Mouse (Mus musculus) MEL (cell line): ENCODE data around the gene Cops6. TPM values are rescaled to one million over a fixed set of nuclear protein-coding genes. Genes with fewer than 3 reads are reported as not detected.

Source experiments
- DNase-seq: peaks from one replicate; pipeline ENCODE4 v3.0.0; 2011; ENCODE audit warnings: low read depth, low spot score
- H3K27ac ChIP-seq: 2 replicates; pipeline ENCODE4 v1.5.1; 2012; ENCODE audit warnings: low read depth, mild to moderate bottlenecking, control low read depth, low read length, moderate library complexity; ENCODE audit not compliant: control insufficient read depth
- H3K27me3 ChIP-seq, 2 experiments: fragments of 150-350 bp in 1 of 2; sonication (generic) in 1 of 2; 2 replicates each; pipeline ENCODE4 v1.6.1; 2012; ENCODE audit warnings: low read length in 2 of 2, mild to moderate bottlenecking in 2 of 2, improper control_type of control experiment in 1 of 2, moderate library complexity in 1 of 2; ENCODE audit not compliant: insufficient read depth in 2 of 2, control insufficient read depth in 1 of 2
- H3K36me3 ChIP-seq, 2 experiments: 2 replicates each; pipeline ENCODE4 v1.6.1; 2012 to 2014; ENCODE audit warnings: low read length in 2 of 2, improper control_type of control experiment in 1 of 2, inconsistent platforms in 1 of 2, mild to moderate bottlenecking in 1 of 2; ENCODE audit not compliant: insufficient read depth in 2 of 2, control insufficient read depth in 1 of 2
- H3K4me1 ChIP-seq, 2 experiments: fragments of 150-350 bp in 1 of 2; sonication (generic) in 1 of 2; 2 replicates each; pipeline ENCODE4 v1.6.1; 2012; ENCODE audit warnings: low read length in 2 of 2, improper control_type of control experiment in 1 of 2, mild to moderate bottlenecking in 1 of 2; ENCODE audit not compliant: insufficient read depth in 2 of 2, control insufficient read depth in 1 of 2
- H3K4me3 ChIP-seq, 2 experiments: fragments of 150-350 bp in 1 of 2; sonication (generic) in 1 of 2; 2 replicates each; pipeline ENCODE4 v1.5.1; 2012; ENCODE audit warnings: low read depth in 2 of 2, low read length in 2 of 2, mild to moderate bottlenecking in 2 of 2, moderate library complexity in 2 of 2, control low read depth in 1 of 2, improper control_type of control experiment in 1 of 2; ENCODE audit not compliant: control insufficient read depth in 1 of 2, insufficient read depth in 1 of 2
- H3K79me2 ChIP-seq: 2 replicates; pipeline ENCODE4 v1.6.1; 2012; ENCODE audit warnings: mild to moderate bottlenecking, low read length, moderate library complexity; ENCODE audit not compliant: control insufficient read depth, poor library complexity, insufficient read depth
- H3K9ac ChIP-seq: 2 replicates; pipeline ENCODE4 v1.6.1; 2012; ENCODE audit warnings: low read depth, mild to moderate bottlenecking, control low read depth, low read length, moderate library complexity; ENCODE audit not compliant: control insufficient read depth, poor library complexity, severe bottlenecking
- H3K9me3 ChIP-seq: fragments of 150-350 bp; sonication (generic); replicated peaks from 2 replicates; pipeline ENCODE4 v1.6.1; 2012; ENCODE audit warnings: mild to moderate bottlenecking, low read length, improper control_type of control experiment, moderate library complexity; ENCODE audit not compliant: insufficient read depth
- BHLHE40 ChIP-seq: IDR thresholded peaks from 2 replicates; pipeline ENCODE4 v1.6.1; 2012; ENCODE audit warnings: low read depth, mild to moderate bottlenecking, inconsistent platforms, low read length, improper control_type of control experiment, borderline replicate concordance
- CHD1 ChIP-seq: IDR thresholded peaks from 2 replicates; pipeline ENCODE4 v1.6.1; 2012; ENCODE audit warnings: low read depth, mild to moderate bottlenecking, inconsistent platforms, low read length, improper control_type of control experiment
- CTCF ChIP-seq, 3 experiments: IDR thresholded peaks in 2 of 3; conservative IDR thresholded peaks in 1 of 3; 2 replicates each; pipeline ENCODE4 v1.5.1; 2011 to 2012; ENCODE audit warnings: low read length in 3 of 3, low read depth in 2 of 3, mild to moderate bottlenecking in 2 of 3, improper control_type of control experiment in 1 of 3, inconsistent platforms in 1 of 3, mixed read lengths in 1 of 3, moderate library complexity in 1 of 3; ENCODE audit not compliant: control insufficient read depth in 1 of 3, insufficient read depth in 1 of 3, poor library complexity in 1 of 3, severe bottlenecking in 1 of 3
- E2F4 ChIP-seq: IDR thresholded peaks from 2 replicates; pipeline ENCODE4 v1.6.1; 2011; ENCODE audit warnings: low read depth, low read length, improper control_type of control experiment, borderline replicate concordance
- EP300 ChIP-seq, 2 experiments: IDR thresholded peaks; 2 replicates each; pipeline ENCODE4 v1.6.1; 2011; ENCODE audit warnings: improper control_type of control experiment in 2 of 2, low read length in 2 of 2, low read depth in 1 of 2, mild to moderate bottlenecking in 1 of 2
- ETS1 ChIP-seq: IDR thresholded peaks from 2 replicates; pipeline ENCODE4 v1.6.1; 2012; ENCODE audit warnings: low read depth, mild to moderate bottlenecking, inconsistent platforms, low read length, improper control_type of control experiment, moderate library complexity
- GABPA ChIP-seq: IDR thresholded peaks from 2 replicates; pipeline ENCODE4 v1.6.1; 2012; ENCODE audit warnings: low read depth, mild to moderate bottlenecking, inconsistent platforms, low read length, improper control_type of control experiment, moderate library complexity
- GATA1 ChIP-seq: IDR thresholded peaks from 2 replicates; pipeline ENCODE4 v1.6.1; 2011; ENCODE audit warnings: low read depth, low read length, improper control_type of control experiment
- HCFC1 ChIP-seq: IDR thresholded peaks from 2 replicates; pipeline ENCODE4 v1.6.1; 2012; ENCODE audit warnings: low read depth, mild to moderate bottlenecking, inconsistent platforms, low read length, improper control_type of control experiment, moderate library complexity
- JUND ChIP-seq: IDR thresholded peaks from 2 replicates; pipeline ENCODE4 v1.6.1; 2011; ENCODE audit warnings: low read depth, mild to moderate bottlenecking, improper control_type of control experiment, low read length
- KAT2A ChIP-seq: conservative IDR thresholded peaks from 2 replicates; pipeline ENCODE4 v1.6.1; 2012; ENCODE audit warnings: low read depth, low read length, improper control_type of control experiment, inconsistent platforms
- MAX ChIP-seq: IDR thresholded peaks from 2 replicates; pipeline ENCODE4 v1.6.1; 2011; ENCODE audit warnings: low read length, improper control_type of control experiment
- MEF2A ChIP-seq: IDR thresholded peaks from 2 replicates; pipeline ENCODE4 v1.6.1; 2014; ENCODE audit warnings: low read depth, mild to moderate bottlenecking, inconsistent platforms, low read length, improper control_type of control experiment; ENCODE audit not compliant: poor library complexity, insufficient replicate concordance, severe bottlenecking; ENCODE audit errors: extremely low read depth
- MXI1 ChIP-seq: IDR thresholded peaks from 2 replicates; pipeline ENCODE4 v1.6.1; 2011; ENCODE audit warnings: mild to moderate bottlenecking, low read depth, low read length, improper control_type of control experiment
- MYC ChIP-seq: IDR thresholded peaks from 2 replicates; pipeline ENCODE4 v1.6.1; 2011; ENCODE audit warnings: low read depth, mild to moderate bottlenecking, low read length, improper control_type of control experiment, moderate library complexity
- NELFE ChIP-seq: IDR thresholded peaks from 2 replicates; pipeline ENCODE4 v1.6.1; 2011; ENCODE audit warnings: low read depth, low read length, improper control_type of control experiment
- POLR2A ChIP-seq, 2 experiments: IDR thresholded peaks; 2 replicates each; pipeline ENCODE4 v1.6.1; 2011 to 2012; ENCODE audit warnings: low read length in 2 of 2, mild to moderate bottlenecking in 2 of 2, control low read depth in 1 of 2, improper control_type of control experiment in 1 of 2, low read depth in 1 of 2, moderate library complexity in 1 of 2; ENCODE audit not compliant: control insufficient read depth in 1 of 2, insufficient read depth in 1 of 2, poor library complexity in 1 of 2
- RAD21 ChIP-seq: IDR thresholded peaks from 2 replicates; pipeline ENCODE4 v1.6.1; 2011; ENCODE audit warnings: mild to moderate bottlenecking, low read depth, low read length, improper control_type of control experiment
- RCOR1 ChIP-seq: IDR thresholded peaks from 2 replicates; pipeline ENCODE4 v1.6.1; 2012; ENCODE audit warnings: low read depth, mild to moderate bottlenecking, inconsistent platforms, low read length, improper control_type of control experiment
- SIN3A ChIP-seq: IDR thresholded peaks from 2 replicates; pipeline ENCODE4 v1.6.1; 2012; ENCODE audit warnings: low read length, improper control_type of control experiment, inconsistent platforms
- SMC3 ChIP-seq: IDR thresholded peaks from 2 replicates; pipeline ENCODE4 v1.6.1; 2011; ENCODE audit warnings: low read depth, low read length, improper control_type of control experiment
- TAL1 ChIP-seq: IDR thresholded peaks from 2 replicates; pipeline ENCODE4 v1.6.1; 2012; ENCODE audit warnings: mild to moderate bottlenecking, inconsistent platforms, low read length, moderate library complexity, mixed read lengths
- TBP ChIP-seq: IDR thresholded peaks from 2 replicates; pipeline ENCODE4 v1.8.0; 2011; ENCODE audit warnings: low read depth, low read length, improper control_type of control experiment
- TCF12 ChIP-seq: IDR thresholded peaks from 2 replicates; pipeline ENCODE4 v1.6.1; 2014; ENCODE audit warnings: low read depth, mild to moderate bottlenecking, inconsistent platforms, low read length, improper control_type of control experiment, moderate library complexity
- UBTF ChIP-seq: IDR thresholded peaks from 2 replicates; pipeline ENCODE4 v1.6.1; 2012; ENCODE audit warnings: low read depth, mild to moderate bottlenecking, inconsistent platforms, low read length, improper control_type of control experiment, moderate library complexity, borderline replicate concordance; ENCODE audit not compliant: insufficient read depth
- USF1 ChIP-seq: IDR thresholded peaks from 2 replicates; pipeline ENCODE4 v1.6.1; 2014; ENCODE audit warnings: low read depth, mild to moderate bottlenecking, inconsistent platforms, low read length, improper control_type of control experiment, moderate library complexity
- ZC3H11A ChIP-seq: IDR thresholded peaks from 2 replicates; pipeline ENCODE4 v1.6.1; 2012; ENCODE audit warnings: low read depth, mild to moderate bottlenecking, inconsistent platforms, low read length, improper control_type of control experiment
- ZMIZ1 ChIP-seq: IDR thresholded peaks from 2 replicates; pipeline ENCODE4 v1.6.1; 2012; ENCODE audit warnings: low read depth, mild to moderate bottlenecking, inconsistent platforms, low read length, improper control_type of control experiment, moderate library complexity
- polyA plus RNA-seq, 2 experiments: library from polyadenylated mRNA; stranded (reverse) in 1 of 2; unstranded in 1 of 2; fragments of >175 nt in 1 of 2; fragments of >200 nt in 1 of 2; gene quantifications; 2 replicates each; pipeline versions ENCODE4 v1.2.1 to v1.2.4; 2012; ENCODE audit warnings: low replicate concordance in 2 of 2, low read depth in 1 of 2; ENCODE audit not compliant: insufficient read length in 2 of 2, insufficient read depth in 1 of 2, missing spikeins in 1 of 2
- total RNA-seq: library from RNA; depleted of rRNA; stranded (reverse); fragments of 300-350 nt; gene quantifications from 2 replicates; pipeline ENCODE4 v1.2.3, GENCODE M21; 2012

The Cops6 gene
- total and polyA plus RNA-seq, 3 experiments = 52.6 to 152 TPM; not detected in 1

DNA sequence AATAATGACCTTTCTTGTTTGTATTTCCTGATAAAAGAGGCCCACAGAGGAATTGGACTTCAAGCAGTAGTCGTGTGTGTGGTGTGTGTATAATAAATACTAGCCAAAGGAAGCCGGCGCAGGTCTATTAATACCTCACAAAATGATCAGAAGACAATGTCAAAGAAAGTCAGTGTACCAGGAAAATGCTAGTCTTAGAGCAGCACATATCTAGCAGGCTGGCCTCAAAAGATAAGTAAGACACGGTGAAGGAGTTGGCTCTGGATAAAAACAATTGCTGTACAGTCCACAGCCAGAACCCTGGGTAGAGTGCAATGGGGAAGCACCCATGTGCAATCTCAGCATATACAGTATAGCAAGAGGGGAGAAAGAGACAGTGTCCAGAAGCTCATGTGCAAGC lies 23.6 kb upstream of the Cops6 start:
- no peaks in the 10 kb centered on the region for H3K27me3 ChIP-seq
- no peak overlapping the region for H3K9ac ChIP-seq
- H3K27ac ChIP-seq = no peak overlapping the region
- peaks cover 0 to 18% of the 10 kb centered on the region in 2 experiments; a peak in 2 of 4 replicates for H3K36me3 ChIP-seq
- H3K4me3 ChIP-seq = no peak overlapping the region
- H3K79me2 ChIP-seq = no peaks in the 10 kb centered on the region
- no peaks in the 10 kb centered on the region for H3K9me3 ChIP-seq
- TF ChIP-seq RCOR1 = peak; percentile 47
- 0 out of 2 replicates have a peak, but pooled peaks have one; percentile 10 for TF ChIP-seq ETS1
- peak; percentile 52 for TF ChIP-seq TCF12
- 0 out of 2 replicates have a peak, but pooled peaks have one; percentile 13 for TF ChIP-seq TBP
- peak; percentile 34 to 64; a peak in 3 of 4 replicates for TF ChIP-seq EP300 (IDR thresholded peaks at IDR 0.05; ENCODE audit: low read depth in 1 of 2, low read length in 2 of 2)
- TF ChIP-seq GATA1 = peak; percentile 68
- TF ChIP-seq TAL1 = peak; percentile 73
- no peak for TF ChIP-seq E2F4
- no peak for TF ChIP-seq ZMIZ1
- peaks cover 5 to 8% of the 10 kb centered on the region in 2 experiments for H3K4me1 ChIP-seq
- DNase-seq = peak; percentile 76

GRCm38 (mm10) chr5:138137935-138138549 lies 22.8 kb upstream of the Cops6 start:
- Histone ChIP-seq H3K9ac (no peak overlapping the region), H3K27ac (no peak overlapping the region), H3K79me2 (no peaks in the 10 kb centered on the region), H3K4me1 (peaks cover 5 to 8% of the 10 kb centered on the region in 2 experiments), H3K27me3 (no peaks in the 10 kb centered on the region), H3K36me3 (peaks cover 0 to 18% of the 10 kb centered on the region in 2 experiments; a peak in 2 of 4 replicates), H3K4me3 (no peak overlapping the region), H3K9me3 (no peaks in the 10 kb centered on the region)
- peak; percentile 88 for DNase-seq
- TF ChIP-seq USF1 = no peak
- TF ChIP-seq GATA1 = no peak
- TF ChIP-seq UBTF = no peak
- peak; percentile 78 for TF ChIP-seq MAX
- TF ChIP-seq MEF2A = no peak
- no peak for TF ChIP-seq CHD1
- no peak for TF ChIP-seq KAT2A
- no peak for TF ChIP-seq EP300 (IDR thresholded peaks at IDR 0.05; ENCODE audit: low read depth in 1 of 2, low read length in 2 of 2)
- TF ChIP-seq MYC = peak; percentile 91
- TF ChIP-seq TCF12 = no peak
- TF ChIP-seq GABPA = no peak
- no peak for TF ChIP-seq JUND
- peak; percentile 33 to 78 (median 76); a peak in 5 of 6 replicates for TF ChIP-seq CTCF (IDR thresholded peaks at IDR 0.05 in 2 of 3, conservative IDR thresholded peaks at IDR 0.05 in 1 of 3; ENCODE audit: control insufficient read depth in 1 of 3, insufficient read depth in 1 of 3, low read depth in 2 of 3, low read length in 3 of 3, poor library complexity in 1 of 3, severe bottlenecking in 1 of 3)
- TF ChIP-seq RCOR1 = no peak
- TF ChIP-seq SIN3A = peak; percentile 66; the same call in 1 of the 2 replicates
- peak; percentile 72 for TF ChIP-seq SMC3
- no peak for TF ChIP-seq NELFE
- peak; percentile 63 for TF ChIP-seq ZC3H11A
- TF ChIP-seq HCFC1 = 0 out of 2 replicates have a peak, but pooled peaks have one; percentile 13
- no peak for TF ChIP-seq BHLHE40
- TF ChIP-seq RAD21 = peak; percentile 65
- peak; percentile 67 for TF ChIP-seq MXI1
- TF ChIP-seq POLR2A (IDR thresholded peaks at IDR 0.05; ENCODE audit: control insufficient read depth in 1 of 2, insufficient read depth in 1 of 2, low read depth in 1 of 2, low read length in 2 of 2, poor library complexity in 1 of 2) = no peak
- no peak for TF ChIP-seq TBP
